Mouse (Mus musculus): Measurements from ENCODE around the gene Atad1.
"Not testable (repeated sequence)": the region's sequence is repeated elsewhere in the genome, so short reads cannot be mapped to it uniquely, and the experiment has no call there.

The Atad1 gene

DNA sequence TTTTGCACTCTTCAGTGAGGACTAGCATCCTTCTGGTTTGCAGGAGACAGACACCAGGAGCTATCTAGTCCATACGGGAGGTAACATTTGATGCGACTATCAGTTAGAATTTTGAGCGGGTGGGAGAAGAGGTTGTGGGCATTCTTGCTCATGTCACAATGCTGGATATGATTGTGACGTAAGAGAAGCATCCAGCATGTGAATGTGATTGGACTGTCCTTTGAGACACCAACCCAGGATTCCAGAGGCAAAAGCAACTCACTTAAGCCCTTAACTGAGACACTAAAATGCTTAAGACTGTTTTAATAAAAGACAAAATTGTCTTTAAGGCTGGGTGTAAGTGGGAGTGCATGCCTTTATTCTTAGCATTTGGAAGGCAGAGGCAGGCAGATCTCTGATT is at the start of gene Atad1:
Gene Atad1, minus strand, starts transcription at position 101 of the 400 bp plus-strand sequence.
- no peak for DNase-seq (ENCODE audit: low spot score)

- not testable (repeated sequence) for DNase-seq (ENCODE audit: low spot score)
Measured at GRCm38 (mm10) chr19:32788016-32788415, 48.4 kb upstream of the Atad1 start.

DNA sequence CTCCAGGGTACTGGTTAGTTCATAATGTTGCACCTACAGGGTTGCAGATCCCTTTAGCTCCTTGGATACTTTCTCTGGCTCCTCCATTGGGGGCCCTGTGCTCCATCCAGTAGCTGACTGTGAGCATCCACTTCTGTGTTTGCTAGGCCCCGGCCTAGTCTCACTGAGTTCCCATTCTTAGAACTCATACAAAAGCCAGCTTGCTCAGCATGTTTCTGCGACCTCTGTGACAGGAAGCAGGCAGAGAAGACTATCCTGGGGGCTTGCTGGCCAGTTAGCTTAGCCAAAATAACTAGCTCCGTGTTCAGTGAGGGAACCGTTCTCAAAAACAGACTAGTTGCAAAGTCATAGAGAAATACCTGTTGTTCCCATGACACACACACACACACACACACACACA is 47.8 kb upstream of the Atad1 start:
- not testable (repeated sequence) for DNase-seq (ENCODE audit: low spot score)

- DNase-seq (ENCODE audit: low spot score), result no peak
Measured at GRCm38 (mm10) chr19:32781305-32782071, 41.9 kb upstream of the Atad1 start.

GRCm38 (mm10) chr19:32779131-32779530 is 39.5 kb upstream of the Atad1 start:
- DNase-seq (ENCODE audit: low spot score), result no peak

DNA sequence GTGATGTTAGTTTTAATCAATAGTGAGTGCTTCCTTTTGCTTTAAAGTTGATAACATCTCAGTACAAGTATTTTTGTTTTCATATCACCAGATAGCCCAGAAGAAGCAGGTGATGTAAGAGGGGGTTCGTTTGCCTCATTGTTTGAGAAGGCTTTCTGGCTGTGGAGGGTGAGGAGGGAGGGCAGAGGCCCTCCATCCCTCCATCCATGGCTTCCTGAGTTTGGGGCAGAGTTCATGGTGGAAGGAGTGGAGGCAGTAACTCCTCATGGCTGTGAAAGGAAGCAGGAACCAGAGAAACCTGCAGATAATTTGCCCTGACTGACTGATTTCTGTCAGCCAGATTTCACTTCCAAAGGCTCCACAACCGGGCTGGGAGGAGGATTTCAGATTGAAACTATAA is 38.8 kb upstream of the Atad1 start:
- no peak for DNase-seq (ENCODE audit: low spot score)

DNA sequence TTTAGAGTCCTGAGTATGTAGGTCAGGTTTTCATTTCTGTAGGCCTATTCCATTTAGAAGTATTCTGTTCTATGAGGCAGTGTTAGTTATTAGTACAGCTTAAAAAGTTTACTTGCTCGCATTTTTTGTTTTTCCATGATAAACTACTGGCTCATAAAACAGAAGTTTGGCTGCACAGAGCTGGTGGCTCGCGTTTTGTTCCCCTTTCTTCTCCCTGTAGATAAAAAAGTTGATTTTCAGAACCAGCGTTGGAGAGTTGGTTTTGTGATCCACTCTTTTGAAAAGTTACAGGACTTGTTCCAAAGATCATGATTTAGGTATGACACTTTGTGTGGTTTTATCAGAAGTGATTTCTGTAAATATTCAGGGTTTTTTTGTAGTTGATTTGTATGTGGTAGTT is 22.9 kb upstream of the Atad1 start:
- no peak for DNase-seq (ENCODE audit: low spot score)

GRCm38 (mm10) chr19:32761162-32761561 is 21.6 kb upstream of the Atad1 start:
- no peak for DNase-seq (ENCODE audit: low spot score)

GRCm38 (mm10) chr19:32760499-32760898 is 20.9 kb upstream of the Atad1 start:
- DNase-seq (ENCODE audit: low spot score), result no peak

GRCm38 (mm10) chr19:32759357-32760024 is 19.9 kb upstream of the Atad1 start:
- no peak for DNase-seq (ENCODE audit: low spot score)

DNA sequence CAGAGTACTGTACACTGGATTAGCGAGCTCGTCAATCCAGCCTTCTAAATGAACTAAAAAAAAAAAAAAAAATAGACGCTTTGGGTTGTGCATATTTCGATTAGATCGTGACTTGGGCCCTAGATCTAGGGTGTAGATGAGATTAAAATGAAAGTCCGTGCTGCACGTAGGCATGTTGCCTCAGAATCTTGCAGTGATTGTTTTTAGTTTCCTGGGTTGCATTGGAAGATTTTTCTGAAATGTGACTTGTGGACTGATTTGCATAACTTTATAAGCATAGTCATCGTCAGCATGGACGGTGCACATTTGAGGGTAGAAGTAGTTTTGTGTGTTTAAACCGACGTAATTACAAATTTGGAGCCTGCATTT is 19.2 kb upstream of the Atad1 start:
- DNase-seq (ENCODE audit: low spot score), result no peak

DNA sequence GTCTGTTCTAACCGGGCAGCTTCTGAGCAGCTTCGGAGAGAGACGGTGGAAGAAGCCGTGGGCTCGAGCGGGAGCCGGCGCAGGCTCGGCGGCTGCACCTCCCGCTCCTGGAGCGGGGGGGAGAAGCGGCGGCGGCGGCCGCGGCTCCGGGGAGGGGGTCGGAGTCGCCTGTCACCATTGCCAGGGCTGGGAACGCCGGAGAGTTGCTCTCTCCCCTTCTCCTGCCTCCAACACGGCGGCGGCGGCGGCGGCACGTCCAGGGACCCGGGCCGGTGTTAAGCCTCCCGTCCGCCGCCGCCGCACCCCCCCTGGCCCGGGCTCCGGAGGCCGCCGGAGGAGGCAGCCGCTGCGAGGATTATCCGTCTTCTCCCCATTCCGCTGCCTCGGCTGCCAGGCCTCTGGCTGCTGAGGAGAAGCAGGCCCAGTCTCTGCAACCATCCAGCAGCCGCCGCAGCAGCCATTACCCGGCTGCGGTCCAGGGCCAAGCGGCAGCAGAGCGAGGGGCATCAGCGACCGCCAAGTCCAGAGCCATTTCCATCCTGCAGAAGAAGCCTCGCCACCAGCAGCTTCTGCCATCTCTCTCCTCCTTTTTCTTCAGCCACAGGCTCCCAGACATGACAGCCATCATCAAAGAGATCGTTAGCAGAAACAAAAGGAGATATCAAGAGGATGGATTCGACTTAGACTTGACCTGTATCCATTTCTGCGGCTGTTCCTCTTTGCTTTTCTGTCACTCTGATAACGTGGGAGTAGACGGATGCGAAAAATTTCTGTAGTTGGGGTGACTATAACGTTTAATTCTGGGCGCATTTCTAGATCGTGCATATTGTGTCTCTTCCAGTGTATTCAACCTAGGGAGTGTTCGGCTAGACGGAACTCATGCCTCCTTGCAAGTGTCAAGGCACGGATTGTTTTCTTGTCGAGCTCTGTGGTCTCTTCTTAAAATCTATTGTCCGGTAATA is 18.5 kb upstream of the Atad1 start:
- DNase-seq (ENCODE audit: low spot score), result peak; percentile 76

- DNase-seq (ENCODE audit: low spot score), result peak; percentile 97
Measured at GRCm38 (mm10) chr19:32756900-32757725, 17.5 kb upstream of the Atad1 start, which contains the start of gene Pten. Gene Pten, plus strand, starts transcription at chr19:32757497.

- no peak for DNase-seq (ENCODE audit: low spot score)
Measured at GRCm38 (mm10) chr19:32756636-32756899, 17.0 kb upstream of the Atad1 start.

DNA sequence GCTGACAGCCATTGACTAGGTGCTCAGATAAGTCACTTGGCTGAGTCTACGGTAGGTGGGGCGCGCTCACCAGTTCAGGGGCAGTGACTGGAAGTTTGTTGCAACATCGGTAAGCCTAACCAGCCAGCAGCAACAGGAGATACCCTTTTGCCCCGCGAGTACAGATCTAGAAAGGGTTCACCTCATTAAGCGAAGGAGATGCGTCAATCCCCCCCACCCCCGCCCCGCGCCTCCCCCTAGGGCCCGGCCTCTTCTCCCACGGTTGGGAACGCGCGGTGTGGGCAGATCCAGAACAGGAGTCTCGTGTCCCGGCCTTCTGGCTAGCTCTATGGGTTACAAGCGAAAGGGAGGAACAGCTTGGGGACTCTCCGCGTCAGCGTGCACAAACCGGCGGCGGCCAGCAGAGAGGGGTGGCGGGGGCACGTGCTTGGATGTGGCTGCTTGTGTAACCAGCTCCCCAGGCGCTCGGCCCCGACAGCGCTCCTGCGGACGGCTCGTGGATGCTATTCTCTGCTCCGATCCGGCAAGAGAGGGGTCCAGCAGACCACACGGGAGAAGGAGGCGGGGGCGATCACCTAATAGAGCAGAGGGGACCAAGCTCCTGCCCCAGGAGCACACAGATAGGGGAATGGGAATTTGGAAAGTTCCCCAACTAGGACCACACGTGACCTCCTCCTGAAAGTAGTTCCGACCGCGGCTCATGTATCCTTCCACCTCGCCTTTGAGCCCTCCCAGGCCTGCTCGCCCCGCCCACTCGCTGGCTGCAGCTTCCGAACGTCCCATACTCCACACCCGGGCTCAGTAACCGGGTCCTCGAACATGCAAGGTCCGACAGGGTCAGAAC is 16.4 kb upstream of the Atad1 start:
- DNase-seq (ENCODE audit: low spot score), result peak; percentile 98

DNA sequence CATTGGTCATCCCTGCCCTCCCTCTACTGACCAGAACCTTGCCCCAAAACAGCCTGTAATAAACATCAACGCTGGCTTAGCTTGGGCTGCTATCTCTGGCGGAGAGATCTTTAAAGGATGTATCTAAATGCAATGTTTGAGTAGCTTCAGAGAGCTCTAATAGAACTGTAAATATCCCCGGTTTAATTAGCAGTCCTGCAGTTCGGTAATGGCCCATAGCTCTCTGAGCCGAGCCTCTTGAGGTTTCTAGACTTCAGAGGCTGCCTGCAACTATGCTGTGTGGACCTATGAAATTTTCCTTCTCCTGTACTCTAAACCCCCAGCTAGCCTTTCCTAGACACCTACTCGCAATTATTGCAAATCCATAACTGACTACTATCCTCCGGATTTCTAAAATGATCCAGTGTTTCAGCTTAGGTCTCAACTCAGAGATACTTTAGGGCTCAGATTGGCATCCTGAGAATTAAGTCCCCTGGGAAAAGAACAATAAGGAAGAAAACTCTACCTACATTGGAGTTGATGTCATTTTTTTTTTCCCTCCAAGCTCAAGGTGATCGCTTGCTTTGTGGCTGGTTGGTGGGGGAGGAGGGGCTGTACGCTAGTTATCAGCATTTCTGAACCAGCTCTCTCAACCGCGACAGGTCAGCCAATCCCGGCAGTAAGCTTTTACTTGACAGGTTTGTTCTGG is 15.7 kb upstream of the Atad1 start:
- DNase-seq (ENCODE audit: low spot score), result no peak

DNA sequence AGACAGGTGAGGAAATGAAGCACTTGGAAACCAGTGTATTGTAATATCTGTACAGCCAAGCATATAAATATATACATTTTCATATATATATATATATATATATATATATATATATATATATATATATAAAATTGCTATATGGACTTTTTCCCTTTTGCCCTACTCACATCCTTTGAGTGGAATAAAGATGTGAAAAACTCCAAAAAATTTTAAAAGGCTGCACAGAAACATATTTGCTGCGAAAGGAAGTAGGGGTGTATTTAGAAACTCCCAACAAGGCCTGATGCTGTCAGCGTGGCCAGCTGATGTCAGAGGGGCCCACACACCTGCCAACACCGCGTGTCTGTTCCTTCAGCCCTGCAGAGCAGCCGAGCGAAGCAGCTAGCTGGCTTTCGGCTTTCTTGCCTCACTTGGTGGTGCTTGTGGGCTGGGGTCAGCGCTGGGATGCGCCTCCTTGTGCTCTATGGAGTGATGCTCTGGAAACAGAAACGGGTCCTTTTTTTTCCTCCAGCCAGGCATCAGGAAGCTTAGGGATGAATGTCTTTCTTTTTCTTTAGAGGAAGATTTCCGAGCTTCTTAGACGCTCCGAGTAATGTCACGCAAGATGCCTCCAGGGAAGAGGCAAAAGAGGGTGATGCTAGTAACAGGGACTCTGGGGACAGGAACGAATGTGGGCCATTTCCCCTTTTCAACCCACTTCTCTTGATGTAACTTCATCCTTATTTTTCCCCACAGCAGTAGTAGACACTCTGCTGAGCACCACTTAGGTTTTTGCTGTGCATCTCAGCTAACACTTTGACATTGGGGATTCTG is 14.8 kb upstream of the Atad1 start:
- DNase-seq (ENCODE audit: low spot score), result no peak

GRCm38 (mm10) chr19:32753386-32753785 is 13.8 kb upstream of the Atad1 start:
- DNase-seq (ENCODE audit: low spot score), result no peak

- no peak for DNase-seq (ENCODE audit: low spot score)
Measured at GRCm38 (mm10) chr19:32752357-32752756, 12.8 kb upstream of the Atad1 start.

Data from testis, postnatal 10 days (tissue).